Comparison of ENCODE assay signal across 31 mouse cellular contexts in genomic region chr9:48459391-48459790, GRCm38 (mm10).
"Had no signal": no experiment of that assay in that cellular context is flagged by ENCODE, and none has a peak within 500 bp of the region (broad histone marks: within the 10 kb centered on the region; RNA-seq: fewer than 3 reads in every experiment).

No protein-coding gene starts in this region.

- H3K27me3 ChIP-seq: limb, embryonic 12.5 days; limb, embryonic 13.5 days; limb, embryonic 15.5 days; liver, embryonic 12.5 days; liver, embryonic 13.5 days; liver, embryonic 15.5 days; lung, embryonic 15.5 days; megakaryocyte, embryonic 14.5 days; midbrain, embryonic 12.5 days; midbrain, embryonic 13.5 days; midbrain, embryonic 15.5 days had no signal

- H3K27ac ChIP-seq: limb, embryonic 10.5 days; limb, embryonic 12.5 days; limb, embryonic 13.5 days; limb, embryonic 15.5 days; liver, embryonic 12.5 days; liver, embryonic 13.5 days; liver, embryonic 14.5 days; liver, embryonic 15.5 days; lung, embryonic 15.5 days; macrophage; midbrain, embryonic 10.5 days; midbrain, embryonic 12.5 days; midbrain, embryonic 13.5 days; midbrain, embryonic 15.5 days had no signal

- H3K4me3 ChIP-seq: limb, embryonic 10.5 days; limb, embryonic 12.5 days; limb, embryonic 13.5 days; limb, embryonic 15.5 days; liver, embryonic 12.5 days; liver, embryonic 13.5 days; liver, embryonic 15.5 days; lung, embryonic 15.5 days; megakaryocyte, embryonic 14.5 days; midbrain, embryonic 10.5 days; midbrain, embryonic 12.5 days; midbrain, embryonic 13.5 days; midbrain, embryonic 15.5 days; myocyte had no signal

- ATAC-seq: liver, embryonic 12.5 days; liver, postnatal 0 days; lung, postnatal 0 days; midbrain, embryonic 13.5 days; midbrain, embryonic 15.5 days; midbrain, embryonic 16.5 days had no signal

- H3K4me1 ChIP-seq: limb, embryonic 10.5 days; limb, embryonic 12.5 days; limb, embryonic 13.5 days; limb, embryonic 15.5 days; liver, embryonic 12.5 days; liver, embryonic 13.5 days; liver, embryonic 15.5 days; lung, embryonic 15.5 days; midbrain, embryonic 10.5 days; midbrain, embryonic 12.5 days; midbrain, embryonic 13.5 days; midbrain, embryonic 15.5 days had no signal

- DNase-seq: left cerebral cortex, postnatal 4 days; liver; liver, embryonic 13.5 days; lung, adult 18-20 months; lung, adult 2 months; lung, embryonic 14.5 days; lung, postnatal 10 days; lung, postnatal 14 days; lung, postnatal 36 days; lung, postnatal 4 days; midbrain, embryonic 14.5 days had no signal

- H3K9me3 ChIP-seq: limb, embryonic 10.5 days; limb, embryonic 12.5 days; limb, embryonic 13.5 days; limb, embryonic 15.5 days; liver, embryonic 12.5 days; liver, embryonic 13.5 days; liver, embryonic 15.5 days; lung, embryonic 15.5 days; megakaryocyte, embryonic 14.5 days; midbrain, embryonic 10.5 days; midbrain, embryonic 12.5 days; midbrain, embryonic 13.5 days; midbrain, embryonic 15.5 days had no signal

- H3K36me3 ChIP-seq: limb, embryonic 10.5 days; limb, embryonic 12.5 days; limb, embryonic 13.5 days; limb, embryonic 15.5 days; liver, embryonic 12.5 days; liver, embryonic 13.5 days; liver, embryonic 15.5 days; lung, embryonic 15.5 days; midbrain, embryonic 10.5 days; midbrain, embryonic 12.5 days; midbrain, embryonic 13.5 days; midbrain, embryonic 15.5 days had no signal

- H3K4me2 ChIP-seq: limb, embryonic 12.5 days; limb, embryonic 13.5 days; limb, embryonic 15.5 days; liver, embryonic 11.5 days; liver, embryonic 12.5 days; liver, embryonic 13.5 days; liver, embryonic 15.5 days; lung, embryonic 14.5 days; lung, embryonic 15.5 days; midbrain, embryonic 11.5 days; midbrain, embryonic 12.5 days; midbrain, embryonic 13.5 days; midbrain, embryonic 15.5 days had no signal

- H3K9ac ChIP-seq: limb, embryonic 12.5 days; limb, embryonic 13.5 days; limb, embryonic 15.5 days; liver, embryonic 12.5 days; liver, embryonic 13.5 days; liver, embryonic 14.5 days; liver, embryonic 15.5 days; liver, postnatal 0 days; lung, embryonic 14.5 days; lung, embryonic 15.5 days; midbrain, embryonic 12.5 days; midbrain, embryonic 13.5 days; midbrain, embryonic 15.5 days had no signal
